Mouse (Mus musculus) limb, embryonic 11.5 days (tissue): ENCODE results near the gene Itga3. TPM values are rescaled to one million over a fixed set of nuclear protein-coding genes. Genes with fewer than 3 reads are reported as not detected.
"Not testable (repeated sequence)": the region's sequence is repeated elsewhere in the genome, so short reads cannot be mapped to it uniquely, and the experiment has no call there.

ENCODE experiments used
- ATAC-seq: fragments of 200-750 bp; cut with Nextera tagmentation; 2 replicates; pipeline ENCODE4 v1.8.0; 2017; ENCODE audit warnings: low read depth; ENCODE audit not compliant: insufficient number of reproducible peaks, low FRiP score, low TSS enrichment
- DNase-seq: peaks from one replicate; pipeline ENCODE4 v3.0.0-alpha.2; 2015; ENCODE audit warnings: low spot score
- H3K27ac ChIP-seq: fragments of 300-500 bp; sonication (generic); replicated peaks from 2 replicates; pipeline ENCODE4 v1.5.1; 2014; ENCODE audit warnings: low read depth, mild to moderate bottlenecking, low read length
- H3K27me3 ChIP-seq: fragments of 300-500 bp; sonication (generic); 2 replicates; pipeline ENCODE4 v1.6.1; 2014; ENCODE audit warnings: mild to moderate bottlenecking, low read length, mixed read lengths; ENCODE audit not compliant: control insufficient read depth, insufficient read depth
- H3K36me3 ChIP-seq: fragments of 300-500 bp; sonication (generic); 2 replicates; pipeline ENCODE4 v1.6.1; 2014; ENCODE audit warnings: mild to moderate bottlenecking, low read length, moderate library complexity, mixed read lengths; ENCODE audit not compliant: control insufficient read depth, insufficient read depth
- H3K4me1 ChIP-seq: fragments of 300-500 bp; sonication (generic); 2 replicates; pipeline ENCODE4 v1.6.1; 2014; ENCODE audit warnings: low read length, mixed read lengths; ENCODE audit not compliant: control insufficient read depth, insufficient read depth
- H3K4me2 ChIP-seq: fragments of 300-500 bp; sonication (generic); 2 replicates; pipeline ENCODE4 v1.6.1; 2014; ENCODE audit warnings: low read depth, mild to moderate bottlenecking, moderate library complexity; ENCODE audit not compliant: severe bottlenecking
- H3K4me3 ChIP-seq: fragments of 300-500 bp; sonication (generic); 2 replicates; pipeline ENCODE4 v1.5.1; 2014; ENCODE audit warnings: low read depth, low read length
- H3K9ac ChIP-seq: fragments of 300-500 bp; sonication (generic); 2 replicates; pipeline ENCODE4 v1.6.1; 2014; ENCODE audit warnings: mild to moderate bottlenecking, low read length
- H3K9me3 ChIP-seq: fragments of 300-500 bp; sonication (generic); 2 replicates; pipeline ENCODE4 v1.6.1; 2016; ENCODE audit warnings: low read length; ENCODE audit not compliant: control insufficient read depth
- WGBS: fragments of 180-500 bp; shearing (Covaris S2); extraction: QIAGEN DNeasy Blood & Tissue Kit; methylation state at CpG from one replicate; pipeline ENCODE4 v1.1.7; 2014; 5-methylcytosine and 5-hydroxymethylcytosine counted together
- polyA plus RNA-seq: library from polyadenylated mRNA; unstranded; fragments of >200 nt; fragmentation: Nextera tagmentation; extraction: Ambion mirVana; gene quantifications from 2 replicates; pipeline ENCODE4 v1.2.1, GENCODE M21; 2014

Itga3 gene
- polyA plus RNA-seq, 1 experiment from 2014 or later, result 5.7 TPM

- no peak overlapping the region for H3K27ac ChIP-seq
- no peak for DNase-seq
- H3K4me1 ChIP-seq, result no peaks in the 10 kb centered on the region
- no peak overlapping the region for H3K4me2 ChIP-seq
- H3K36me3 ChIP-seq, result peaks cover 30% of the 10 kb centered on the region
- no peak for ATAC-seq
- H3K27me3 ChIP-seq, result no peaks in the 10 kb centered on the region
- H3K9ac ChIP-seq, result no peak overlapping the region
- no peaks in the 10 kb centered on the region for H3K9me3 ChIP-seq
- H3K4me3 ChIP-seq, result no peak overlapping the region
- WGBS, result 77% methylated on average over 29 of the region's 29 CpGs
These were observed 52.0 kb downstream of the Itga3 start for GRCm38 (mm10) chr11:95024439-95025184.

DNA sequence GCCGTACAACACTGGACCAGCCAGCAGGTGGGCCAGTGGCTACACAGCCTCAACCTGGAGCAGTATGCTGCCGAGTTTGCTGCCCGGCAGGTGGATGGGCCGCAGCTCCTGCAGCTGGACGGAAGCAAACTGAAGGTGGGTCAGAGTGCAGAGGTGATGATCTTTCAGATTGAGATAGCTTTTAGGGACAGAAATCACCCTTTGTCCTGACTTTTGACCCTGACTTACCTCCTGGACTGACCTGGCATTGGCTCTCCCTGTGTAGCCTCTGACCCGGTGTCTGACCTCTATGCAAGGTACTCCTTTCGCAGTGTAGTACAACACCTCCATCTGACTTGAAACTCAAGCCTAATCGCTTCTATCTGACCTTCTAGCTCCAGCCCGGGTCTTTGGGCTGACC is 53.1 kb downstream of the Itga3 start:
- 0 out of 2 replicates have a peak, but pooled peaks cover 2% of the 10 kb centered on the region for H3K27me3 ChIP-seq
- 93% methylated on average over 9 of the region's 9 CpGs for WGBS
- H3K4me2 ChIP-seq, result no peak overlapping the region
- no peak overlapping the region for H3K27ac ChIP-seq
- H3K9me3 ChIP-seq, result no peaks in the 10 kb centered on the region
- peaks cover 30% of the 10 kb centered on the region for H3K36me3 ChIP-seq
- H3K9ac ChIP-seq, result no peak overlapping the region
- DNase-seq (no peak), ATAC-seq (no peak)
- H3K4me1 ChIP-seq, result no peaks in the 10 kb centered on the region
- no peak overlapping the region for H3K4me3 ChIP-seq

DNA sequence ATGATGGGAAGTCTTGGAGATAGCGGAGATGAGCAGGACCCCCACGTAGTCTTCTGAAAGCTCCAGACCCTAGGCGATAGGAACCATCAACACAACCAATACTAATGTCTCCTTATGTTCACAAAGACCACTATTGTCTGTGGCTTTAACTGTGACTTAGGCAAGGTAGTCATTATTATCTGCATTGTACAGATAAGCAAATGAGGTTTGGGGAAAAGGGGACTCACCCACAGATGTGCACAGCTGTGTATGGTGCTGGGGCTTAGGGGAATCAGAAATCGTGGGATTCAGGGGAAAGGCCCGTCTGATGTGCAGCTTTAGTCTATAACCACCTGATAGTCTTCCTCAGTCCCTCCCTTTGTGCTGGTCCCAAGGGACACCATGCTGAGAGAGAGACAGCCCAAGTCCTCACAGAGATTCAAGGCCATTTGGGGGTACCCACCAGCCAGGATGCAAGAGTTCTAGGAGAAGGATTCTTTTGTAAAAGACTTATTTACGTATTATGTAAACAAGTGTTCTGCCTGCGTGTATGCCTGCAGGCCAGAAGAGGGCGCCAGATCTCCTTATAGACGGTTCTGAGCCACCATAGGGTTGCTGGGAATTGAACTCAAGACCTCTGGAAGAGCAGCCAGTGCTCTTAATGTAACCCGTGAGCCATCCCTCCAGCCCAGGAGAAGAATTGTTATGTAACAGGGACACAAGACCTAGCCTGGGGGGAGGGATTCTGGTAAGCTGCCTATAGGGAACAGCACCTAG is 54.2 kb downstream of the Itga3 start:
- Histone ChIP-seq H3K27me3 (0 out of 2 replicates have a peak, but pooled peaks cover 2% of the 10 kb centered on the region), H3K4me1 (no peaks in the 10 kb centered on the region), H3K27ac (no peak overlapping the region), H3K36me3 (peaks cover 30% of the 10 kb centered on the region), H3K4me3 (no peak overlapping the region), H3K9me3 (no peaks in the 10 kb centered on the region), H3K4me2 (no peak overlapping the region), H3K9ac (no peak overlapping the region)
- WGBS, result 83% methylated on average over 10 of the region's 10 CpGs
- ATAC-seq (no peak), DNase-seq (no peak)

GRCm38 (mm10) chr11:95015484-95015883 is 61.1 kb downstream of the Itga3 start:
- H3K36me3 ChIP-seq, result peaks cover 5% of the 10 kb centered on the region
- 0 out of 2 replicates have a peak, but pooled peaks cover 2% of the 10 kb centered on the region for H3K27me3 ChIP-seq
- H3K4me2 ChIP-seq, result no peak overlapping the region
- H3K9me3 ChIP-seq, result no peaks in the 10 kb centered on the region
- H3K9ac ChIP-seq, result no peak overlapping the region
- H3K4me3 ChIP-seq, result no peak overlapping the region
- DNase-seq (no peak), ATAC-seq (no peak)
- 71% methylated on average over 3 of the region's 3 CpGs for WGBS
- H3K4me1 ChIP-seq, result peaks cover 13% of the 10 kb centered on the region
- H3K27ac ChIP-seq, result no peak overlapping the region

DNA sequence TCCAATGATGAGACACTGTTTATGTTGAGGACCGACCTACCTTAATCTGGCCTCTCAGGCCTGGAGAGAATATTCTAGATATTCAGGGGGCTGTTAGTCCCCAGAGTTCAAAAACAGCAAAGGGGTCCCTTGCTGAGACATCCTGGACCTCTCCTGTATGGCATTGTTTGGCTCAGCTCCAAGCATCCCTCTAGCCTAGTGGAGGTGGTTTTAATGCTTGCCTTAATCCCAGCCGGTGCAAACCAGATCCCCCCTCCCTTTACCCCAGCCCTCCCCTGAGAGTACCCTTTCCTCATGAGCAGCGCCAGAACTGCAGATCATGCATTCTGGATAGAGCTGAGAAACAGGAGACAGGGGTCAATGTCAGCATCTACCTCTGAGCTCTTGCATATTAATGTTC is 64.1 kb downstream of the Itga3 start:
- Histone ChIP-seq H3K4me2 (no peak overlapping the region; the same call in 1 of the 2 replicates), H3K4me3 (no peak overlapping the region), H3K9ac (no peak overlapping the region), H3K9me3 (no peaks in the 10 kb centered on the region), H3K27me3 (no peaks in the 10 kb centered on the region), H3K4me1 (peaks cover 19% of the 10 kb centered on the region), H3K36me3 (no peaks in the 10 kb centered on the region; the same call in 1 of the 2 replicates), H3K27ac (no peak overlapping the region)
- DNase-seq, result no peak
- 45% methylated on average over 3 of the region's 3 CpGs for WGBS
- ATAC-seq, result no peak

DNA sequence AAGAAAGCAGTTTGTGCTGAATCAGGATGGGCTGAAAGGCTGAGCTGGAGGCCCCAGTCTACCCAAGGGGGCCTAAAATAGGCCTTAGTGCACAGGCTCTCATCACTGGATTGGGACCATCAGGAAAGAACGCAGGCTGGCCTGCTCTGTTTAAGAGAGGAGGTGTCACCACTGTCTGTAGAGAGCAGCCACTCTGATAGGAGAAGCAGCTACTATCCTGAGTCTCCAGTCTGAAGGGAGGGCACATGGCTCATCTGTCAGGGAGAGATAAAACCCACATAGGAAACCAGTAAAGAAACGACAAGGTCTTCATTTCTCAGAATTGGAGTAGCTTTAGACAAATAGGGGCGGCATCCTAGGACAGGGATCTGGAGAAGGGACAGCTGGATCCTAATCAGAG is 64.5 kb downstream of the Itga3 start:
- H3K9me3 ChIP-seq, result no peaks in the 10 kb centered on the region
- peaks cover 21% of the 10 kb centered on the region for H3K4me1 ChIP-seq
- H3K4me2 ChIP-seq, result peak overlapping the region; percentile 78; the same call in 1 of the 2 replicates
- no peak overlapping the region for H3K27ac ChIP-seq
- H3K27me3 ChIP-seq, result no peaks in the 10 kb centered on the region
- no peak for ATAC-seq
- no peaks in the 10 kb centered on the region; the same call in 1 of the 2 replicates for H3K36me3 ChIP-seq
- no peak overlapping the region for H3K9ac ChIP-seq
- 58% methylated on average over 3 of the region's 3 CpGs for WGBS
- DNase-seq, result no peak
- peak overlapping the region; percentile 86; the same call in 1 of the 2 replicates for H3K4me3 ChIP-seq

- Histone ChIP-seq H3K27ac (no peak overlapping the region; the same call in 1 of the 2 replicates), H3K4me1 (peaks cover 24% of the 10 kb centered on the region)
- no peak for ATAC-seq
These were observed 65.2 kb downstream of the Itga3 start for GRCm38 (mm10) chr11:95011416-95011815.

DNA sequence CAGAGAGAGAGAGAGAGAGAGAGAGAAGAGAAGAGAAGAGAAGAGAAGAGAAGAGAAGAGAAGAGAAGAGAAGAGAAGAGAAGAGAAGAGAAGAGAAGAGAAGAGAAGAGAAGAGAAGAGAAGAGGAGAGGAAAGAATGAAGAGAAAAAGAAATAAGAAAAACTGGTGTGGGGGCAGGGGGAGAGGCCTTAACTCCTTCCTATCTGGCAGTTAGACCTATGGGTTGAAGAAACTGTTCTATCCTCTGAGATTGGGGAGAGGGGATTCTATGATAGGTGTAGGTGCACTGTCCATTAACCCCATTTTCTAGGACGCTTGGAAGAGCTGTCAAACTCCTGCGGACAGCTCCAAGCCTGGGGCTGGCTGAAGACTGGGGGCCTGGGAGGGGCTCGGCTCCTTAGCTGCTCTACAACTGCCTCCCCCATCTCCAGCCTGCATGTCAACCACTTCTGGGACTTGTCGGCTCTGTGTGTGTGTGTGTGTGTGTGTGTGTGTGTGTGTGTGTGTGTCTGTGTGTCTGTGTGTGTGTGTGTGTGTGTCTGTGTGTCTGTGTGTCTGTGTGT is 65.7 kb downstream of the Itga3 start:
- not testable (repeated sequence) for H3K36me3 ChIP-seq, DNase-seq, H3K27me3 ChIP-seq, H3K9me3 ChIP-seq, H3K27ac ChIP-seq, ATAC-seq
- Histone ChIP-seq H3K4me1 (peaks cover 29% of the 10 kb centered on the region), H3K4me2 (peak overlapping the region; percentile 78), H3K9ac (peak overlapping the region; percentile 93), H3K4me3 (peak overlapping the region; percentile 86)
- 14% methylated on average over 4 of the region's 4 CpGs for WGBS

More at GRCm38 (mm10) chr11:95011416-95011815, 65.2 kb downstream of the Itga3 start:
- Histone ChIP-seq H3K9ac (peak overlapping the region; percentile 27; the same call in 1 of the 2 replicates), H3K9me3 (no peaks in the 10 kb centered on the region), H3K36me3 (no peaks in the 10 kb centered on the region; the same call in 1 of the 2 replicates), H3K4me2 (peak overlapping the region; percentile 78), H3K4me3 (peak overlapping the region; percentile 86), H3K27me3 (no peaks in the 10 kb centered on the region)
- 32% methylated on average over 1 of the region's 1 CpGs for WGBS
- no peak for DNase-seq
